Mouse (Mus musculus) adrenal gland, adult (tissue): ENCODE data around the gene Apc2.

Experiments
- DNase-seq, 2 experiments: peaks; one replicate each; pipeline ENCODE4 v3.0.0; 2022 to 2023; ENCODE audit warnings: low spot score in 1 of 2; ENCODE audit not compliant: inconsistent age in 2 of 2

Apc2 gene

DNA sequence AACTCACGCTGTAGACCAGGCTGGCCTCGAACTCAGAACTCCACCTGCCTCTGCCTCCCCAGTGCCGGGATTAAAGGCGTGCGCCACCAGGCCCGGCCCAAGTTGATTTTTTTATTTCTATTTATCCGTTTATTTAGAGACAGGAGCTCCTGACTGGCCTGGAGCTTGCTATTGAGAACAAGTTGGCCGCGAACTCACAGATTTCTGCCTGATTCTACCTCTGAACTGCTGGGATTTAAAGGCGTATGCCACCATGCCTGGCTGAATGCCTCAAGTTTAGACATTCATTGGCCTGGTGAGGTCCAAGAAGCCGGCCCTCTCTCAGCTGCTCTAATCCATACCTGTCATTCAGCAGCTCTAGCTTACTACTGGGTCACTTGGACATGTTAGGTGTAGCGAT, 33.6 kb upstream of the Apc2 start:
- DNase-seq: peak in 1 of 2 experiments; percentile 50

DNA sequence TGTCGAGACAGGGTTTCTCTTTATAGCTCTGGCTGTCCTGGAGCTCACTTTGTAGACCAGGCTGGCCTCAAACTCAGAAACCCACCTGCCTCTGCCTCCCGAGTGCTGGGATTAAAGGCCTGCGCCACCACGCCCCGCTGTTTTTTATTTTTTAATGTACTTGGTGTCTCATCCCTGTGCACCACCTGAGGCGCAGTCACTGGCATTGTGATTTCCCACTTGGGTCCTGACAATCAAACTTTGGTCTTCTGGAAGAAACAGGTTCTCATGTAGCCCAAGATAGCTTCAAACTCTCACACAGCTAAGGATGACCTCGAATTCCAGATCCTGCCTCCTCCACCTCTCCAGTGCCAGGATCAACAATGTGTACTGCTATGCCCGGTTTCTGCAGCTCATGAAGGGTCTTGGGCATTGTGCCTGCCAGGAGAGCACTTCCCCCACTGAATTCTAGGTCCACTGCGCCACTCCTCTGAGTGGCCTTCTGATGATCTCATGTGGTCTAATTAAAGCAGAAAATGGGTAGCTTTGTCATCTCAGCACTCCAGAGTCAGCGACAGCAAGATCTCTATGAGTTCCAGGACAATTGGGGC, 32.9 kb upstream of the Apc2 start:
- peak in 1 of 2 experiments; percentile 63 for DNase-seq

DNA sequence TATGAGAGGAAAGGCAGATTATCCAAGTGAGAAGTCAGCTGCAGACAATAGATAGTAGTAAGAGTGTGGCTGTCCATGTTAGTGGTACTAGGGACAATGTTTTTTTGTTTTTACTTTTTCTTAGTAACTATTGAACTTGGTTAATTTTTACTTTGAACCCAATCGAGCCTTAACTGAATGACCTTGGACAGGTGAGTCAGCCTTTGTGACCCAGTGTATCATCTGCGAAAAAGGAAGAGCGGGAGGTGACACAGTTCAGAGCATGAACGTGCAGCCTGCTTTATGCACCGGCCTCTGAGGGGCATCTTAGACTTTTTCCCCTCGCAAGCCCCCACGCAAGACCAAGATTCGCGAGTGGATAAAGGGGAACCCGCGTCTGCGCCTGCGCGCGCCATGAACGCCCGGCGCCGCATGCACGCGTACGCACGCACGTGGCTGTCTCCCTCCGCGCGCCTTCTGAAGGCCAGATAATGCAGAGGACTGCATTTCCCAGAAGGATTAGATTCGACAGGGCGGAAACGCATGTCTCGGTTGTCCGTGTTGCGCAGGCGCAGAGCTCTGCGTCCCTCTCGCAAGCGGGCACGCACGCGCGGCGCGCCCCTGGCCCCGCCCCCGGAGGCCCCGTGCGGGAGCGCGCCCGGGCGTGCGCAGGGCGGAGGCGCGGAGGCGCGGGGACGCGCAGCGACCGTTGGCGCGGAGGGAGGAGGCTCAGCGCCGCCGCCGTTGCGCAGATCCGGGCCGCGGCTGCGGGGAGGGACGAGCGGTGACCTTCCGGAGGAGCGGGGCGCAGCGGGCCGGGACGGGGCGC, 31.2 kb upstream of the Apc2 start:
- DNase-seq: peak; percentile 99

DNA sequence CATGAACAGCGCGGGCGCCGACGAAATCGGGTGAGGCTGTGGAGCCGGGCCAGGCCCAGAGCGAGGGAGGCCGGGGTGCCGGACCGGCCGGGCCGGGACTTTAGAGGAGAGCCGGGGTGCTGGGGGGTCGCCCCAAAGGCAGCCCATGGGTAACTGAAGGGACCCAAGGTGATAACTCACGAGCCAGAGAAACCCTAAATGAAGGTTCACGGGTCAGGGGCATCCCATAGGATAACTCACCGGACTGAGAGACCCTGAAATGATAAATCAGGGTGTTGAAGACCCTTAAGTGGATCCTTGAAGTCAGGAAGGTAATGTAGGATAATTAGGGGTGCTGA, 30.7 kb upstream of the Apc2 start:
- DNase-seq: no peak

DNA sequence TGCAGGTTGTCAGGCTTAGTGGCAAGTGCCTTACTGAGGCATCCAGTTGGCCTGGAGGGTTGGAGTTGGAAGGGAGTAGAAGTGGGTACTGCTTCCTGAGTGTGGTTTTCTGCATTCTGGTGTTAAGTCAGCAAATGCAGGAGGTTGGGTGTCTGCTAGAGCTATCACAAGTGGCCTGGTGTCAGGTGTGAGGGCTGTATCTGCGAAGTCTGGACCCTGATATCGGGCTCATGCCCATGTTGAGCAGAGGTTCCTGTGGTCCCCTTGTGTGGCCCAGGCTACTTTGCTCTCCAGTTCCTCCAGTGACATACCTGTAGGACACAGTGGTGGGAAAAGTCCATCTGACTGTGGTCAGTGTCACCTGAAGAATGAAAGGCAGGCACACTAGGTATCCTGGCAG, 25.7 kb upstream of the Apc2 start:
- no peak for DNase-seq

DNA sequence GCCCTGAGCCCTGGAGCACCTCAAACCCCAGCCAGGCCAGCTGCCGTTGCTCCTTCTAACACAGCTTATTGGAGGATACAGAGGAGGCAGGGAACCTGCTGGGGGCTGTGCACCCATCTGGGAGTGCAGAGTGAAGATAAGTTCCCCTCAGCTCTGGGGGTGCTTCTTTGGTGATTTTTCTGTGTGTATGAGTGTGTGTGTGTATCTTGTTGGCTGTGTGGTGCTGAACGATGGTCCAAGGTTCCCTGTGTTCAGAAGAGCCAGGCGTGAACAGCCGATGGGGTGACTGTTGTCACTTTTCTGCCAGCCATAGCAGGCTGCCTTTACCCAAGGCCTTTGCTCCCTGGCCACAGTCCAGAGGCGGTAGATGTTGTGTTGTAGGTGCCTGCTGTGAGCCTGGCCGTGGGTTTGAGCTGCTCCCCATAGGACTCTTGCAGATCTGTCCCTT, 25.0 kb upstream of the Apc2 start:
- peak in 1 of 2 experiments; percentile 79 for DNase-seq

DNA sequence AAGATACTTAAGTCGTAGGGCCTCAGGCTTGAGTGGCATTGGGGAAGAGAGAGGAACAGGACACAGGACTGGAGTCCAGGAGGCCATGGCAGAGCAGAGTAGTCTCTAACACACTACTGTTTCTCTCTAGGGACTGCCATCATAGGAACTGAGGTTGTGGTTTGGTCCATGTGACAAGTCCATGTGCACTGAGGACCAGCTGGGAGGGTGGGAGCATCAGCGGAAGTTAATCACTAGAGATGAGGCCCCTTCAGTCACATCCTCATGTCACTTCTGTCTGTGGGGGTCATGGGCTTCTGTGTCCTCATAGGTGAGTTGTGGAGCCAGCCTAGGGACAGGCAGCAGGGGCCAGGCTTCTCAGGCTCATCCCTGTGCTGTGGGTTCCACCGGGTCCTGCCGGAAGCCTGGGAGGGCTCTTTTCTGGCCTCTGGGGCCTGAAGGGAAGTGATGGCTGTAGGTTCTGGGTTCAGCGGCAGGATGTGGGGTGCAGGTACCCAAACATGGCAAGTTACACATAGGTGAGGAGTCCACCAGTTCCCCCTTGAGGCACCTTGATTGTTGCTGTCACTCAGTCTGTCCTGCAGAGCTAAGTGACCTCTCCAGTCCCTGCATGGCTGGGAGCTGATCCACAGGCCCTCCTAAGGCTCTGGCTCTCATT, 24.5 kb upstream of the Apc2 start:
- DNase-seq: no peak

DNA sequence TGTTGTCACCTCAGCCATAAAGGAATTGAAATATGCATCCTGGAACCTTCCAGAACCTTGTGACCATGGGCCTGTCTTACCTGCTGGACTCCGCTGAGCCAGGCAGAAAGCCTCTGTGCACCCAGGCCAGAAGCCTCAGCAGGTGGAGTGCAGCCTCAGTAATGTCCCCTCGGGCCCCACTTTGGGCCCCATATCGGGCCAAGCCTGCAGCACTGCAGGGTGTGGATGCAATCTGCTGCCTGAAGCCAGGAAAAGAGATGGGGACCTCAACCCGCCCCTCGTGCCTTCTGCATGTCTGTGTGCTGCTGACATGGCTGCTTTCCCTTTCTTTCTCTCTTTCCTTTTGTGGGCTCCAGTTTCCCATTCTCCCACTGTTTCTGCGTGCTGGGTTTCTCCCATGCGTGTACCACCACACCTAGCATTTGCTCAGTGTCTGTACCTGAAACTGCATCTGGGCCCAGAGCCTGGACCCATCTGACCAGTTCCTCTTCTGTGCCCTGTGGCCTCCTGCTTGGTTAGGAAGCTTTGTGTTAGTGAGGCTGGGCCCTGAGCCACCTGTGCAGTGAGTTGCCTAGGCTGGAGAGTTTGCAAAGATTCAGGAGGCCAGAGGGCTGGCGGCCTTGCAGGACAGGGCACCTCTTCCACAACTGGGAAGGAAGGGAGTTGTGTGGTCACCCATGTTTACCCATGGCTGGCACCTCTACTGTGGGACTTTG, 23.7 kb upstream of the Apc2 start:
- no peak for DNase-seq

DNA sequence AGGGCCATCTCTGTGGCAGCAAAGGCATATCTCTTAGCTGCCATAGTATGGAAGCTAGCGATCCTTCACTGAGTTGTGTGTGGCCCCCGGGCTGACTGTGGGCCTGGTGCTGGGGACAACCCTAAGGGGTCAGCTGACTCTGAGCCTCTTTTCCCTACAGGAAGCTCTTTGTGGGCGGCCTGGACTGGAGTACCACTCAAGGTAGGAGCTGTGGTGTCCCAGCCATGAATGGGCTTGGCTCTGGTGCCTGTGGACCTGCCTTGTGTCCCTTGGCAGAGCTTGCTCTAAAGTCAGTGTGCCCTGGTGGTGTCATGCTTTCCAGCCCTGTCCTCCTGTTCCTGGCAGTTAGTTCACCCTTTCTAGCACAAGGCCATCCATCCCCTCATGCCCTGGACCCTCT, 21.9 kb upstream of the Apc2 start:
- DNase-seq: no peak

DNA sequence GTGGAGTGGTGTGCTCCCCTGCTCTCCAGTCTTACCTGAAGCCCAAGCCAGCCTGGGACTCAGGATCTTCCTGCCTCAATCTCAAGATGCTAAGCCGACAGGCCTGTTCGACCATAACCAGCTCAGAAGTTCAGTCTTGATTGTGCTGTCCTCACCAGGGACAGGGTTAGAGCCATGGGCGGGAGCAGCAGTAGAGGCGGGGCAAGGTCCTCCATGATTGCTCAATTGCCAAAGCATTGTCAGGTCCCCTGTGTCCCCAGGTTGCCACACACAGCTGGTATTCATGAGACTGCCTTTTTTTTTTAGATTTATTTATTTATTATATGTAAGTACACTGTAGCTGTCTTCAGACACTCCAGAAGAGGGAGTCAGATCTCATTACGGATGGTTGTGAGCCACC, 19.5 kb upstream of the Apc2 start:
- DNase-seq: no peak

DNA sequence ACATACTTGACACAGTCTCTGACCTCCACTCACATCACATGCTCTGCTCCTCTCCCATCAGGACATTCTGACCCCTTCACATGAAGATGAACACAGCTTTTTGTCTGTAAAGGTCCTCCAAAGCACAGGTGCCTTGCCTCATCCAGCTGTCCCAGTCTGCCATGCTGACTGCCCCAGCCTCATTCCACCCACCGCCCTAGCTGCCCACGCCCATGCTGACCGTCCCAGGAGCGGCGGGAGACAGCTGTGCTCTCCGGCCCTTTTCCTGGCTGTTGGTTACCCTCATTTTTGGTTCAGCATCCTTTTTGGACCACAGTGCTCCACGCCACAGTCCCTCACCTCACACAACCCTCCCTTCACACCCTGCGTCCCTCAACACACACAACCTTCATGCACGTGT, 17.4 kb upstream of the Apc2 start:
- DNase-seq: no peak

DNA sequence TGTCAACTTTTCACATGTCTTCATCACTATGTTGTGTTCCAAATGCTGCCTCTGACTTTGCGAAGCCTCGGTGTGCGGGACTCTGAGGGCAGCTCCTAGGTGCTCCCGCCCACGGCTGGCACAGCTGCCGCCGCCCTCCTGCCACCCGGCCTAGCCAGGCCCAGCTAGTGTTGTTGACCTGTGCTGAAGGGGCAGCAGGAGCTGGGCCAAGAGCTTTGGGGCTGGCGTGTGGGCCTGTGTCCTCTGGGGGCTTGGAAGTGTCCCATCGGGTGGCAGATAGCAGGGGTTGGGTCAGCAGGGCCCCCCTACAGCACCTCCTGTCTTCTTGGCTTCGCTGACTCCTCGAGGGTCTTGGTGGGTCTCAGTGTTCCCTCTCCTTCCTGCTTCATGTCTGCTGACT, 16.5 kb upstream of the Apc2 start:
- DNase-seq: no peak

DNA sequence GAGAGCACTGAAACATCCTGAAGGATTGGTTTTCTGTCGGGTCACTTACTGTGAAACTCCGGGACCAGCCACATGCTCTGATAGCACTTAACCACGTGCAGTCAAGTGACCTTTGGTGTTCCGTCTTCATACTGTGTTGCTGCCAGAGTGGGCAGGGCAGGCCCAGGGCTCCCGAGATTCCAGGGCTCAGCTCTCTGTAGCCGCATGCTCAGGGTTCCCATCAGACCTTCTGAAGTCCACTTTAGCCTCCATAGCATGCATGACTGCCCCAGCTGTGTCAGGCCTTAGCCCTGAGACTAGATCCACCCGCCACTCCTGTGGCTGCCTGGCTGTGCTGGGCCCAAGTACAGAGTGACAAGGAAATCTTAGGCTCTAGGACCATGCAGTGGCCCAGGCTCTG, 14.5 kb upstream of the Apc2 start:
- peak; percentile 73 to 85 for DNase-seq

DNA sequence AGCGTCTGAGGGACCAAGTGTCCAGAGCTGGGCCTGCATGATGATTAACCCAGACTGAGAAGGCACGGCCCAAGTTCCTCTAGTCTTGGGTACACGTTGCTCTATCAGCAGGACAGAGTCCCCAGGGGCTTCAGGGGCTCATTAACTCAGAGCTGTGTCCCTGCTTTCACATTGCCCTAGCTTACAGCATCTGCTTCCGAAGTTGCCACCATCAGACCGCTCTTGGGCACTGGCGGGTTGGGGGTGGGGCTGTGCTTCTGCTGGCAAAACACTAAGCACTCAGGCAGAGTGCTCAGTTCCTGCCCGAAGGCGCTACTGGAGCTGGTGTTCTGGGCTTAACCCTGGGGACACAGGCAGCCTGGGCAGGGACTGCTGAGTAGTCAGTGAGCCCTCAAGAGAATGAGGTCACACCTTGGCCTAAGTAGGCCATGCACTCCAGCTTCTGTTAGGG, 13.8 kb upstream of the Apc2 start:
- DNase-seq: peak; percentile 73 to 83

DNA sequence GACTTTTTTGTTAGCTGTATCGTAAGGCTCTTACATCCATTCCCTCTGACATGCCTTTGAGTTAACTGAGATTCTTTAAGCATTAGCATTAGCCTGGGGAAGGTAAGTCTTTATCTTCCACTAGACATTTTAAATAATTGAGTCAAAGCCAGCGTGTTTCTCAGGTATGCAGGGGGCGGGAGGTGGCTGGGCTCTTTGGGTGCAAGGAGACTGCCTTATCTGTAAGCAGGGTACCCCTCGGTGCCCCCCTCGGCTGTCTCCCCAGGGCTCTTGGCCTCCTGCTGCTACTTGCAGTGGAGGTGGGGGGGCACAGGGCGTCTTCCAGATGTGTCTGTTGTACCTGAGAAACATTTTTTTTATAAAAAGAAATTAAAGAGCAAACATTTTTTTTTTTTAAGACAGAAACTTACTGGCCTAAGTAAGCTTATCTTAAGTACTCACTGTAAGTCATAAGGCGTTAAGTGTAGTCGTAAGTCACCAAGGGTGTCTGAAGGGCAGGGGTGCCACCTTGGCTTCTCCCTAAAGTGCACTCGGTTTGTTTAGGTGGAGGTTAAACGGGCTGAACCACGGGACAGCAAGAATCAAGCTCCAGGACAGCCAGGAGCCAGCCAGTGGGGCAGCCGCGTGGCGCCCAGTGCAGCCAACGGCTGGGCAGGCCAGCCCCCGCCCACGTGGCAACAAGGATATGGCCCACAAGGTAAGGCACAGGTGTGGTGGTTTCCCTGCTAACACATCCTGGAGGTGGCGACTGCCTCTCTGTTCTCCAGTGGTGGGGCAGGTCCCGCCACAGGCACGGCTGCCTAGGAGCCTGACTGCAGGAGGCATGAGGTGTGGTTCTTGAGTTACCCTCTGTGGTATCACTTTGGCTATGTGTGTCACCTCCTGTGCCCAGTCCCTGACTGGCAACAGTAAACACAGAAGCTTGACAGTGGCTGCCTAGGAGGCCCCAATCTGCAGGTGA, 13.0 kb upstream of the Apc2 start:
- no peak for DNase-seq

DNA sequence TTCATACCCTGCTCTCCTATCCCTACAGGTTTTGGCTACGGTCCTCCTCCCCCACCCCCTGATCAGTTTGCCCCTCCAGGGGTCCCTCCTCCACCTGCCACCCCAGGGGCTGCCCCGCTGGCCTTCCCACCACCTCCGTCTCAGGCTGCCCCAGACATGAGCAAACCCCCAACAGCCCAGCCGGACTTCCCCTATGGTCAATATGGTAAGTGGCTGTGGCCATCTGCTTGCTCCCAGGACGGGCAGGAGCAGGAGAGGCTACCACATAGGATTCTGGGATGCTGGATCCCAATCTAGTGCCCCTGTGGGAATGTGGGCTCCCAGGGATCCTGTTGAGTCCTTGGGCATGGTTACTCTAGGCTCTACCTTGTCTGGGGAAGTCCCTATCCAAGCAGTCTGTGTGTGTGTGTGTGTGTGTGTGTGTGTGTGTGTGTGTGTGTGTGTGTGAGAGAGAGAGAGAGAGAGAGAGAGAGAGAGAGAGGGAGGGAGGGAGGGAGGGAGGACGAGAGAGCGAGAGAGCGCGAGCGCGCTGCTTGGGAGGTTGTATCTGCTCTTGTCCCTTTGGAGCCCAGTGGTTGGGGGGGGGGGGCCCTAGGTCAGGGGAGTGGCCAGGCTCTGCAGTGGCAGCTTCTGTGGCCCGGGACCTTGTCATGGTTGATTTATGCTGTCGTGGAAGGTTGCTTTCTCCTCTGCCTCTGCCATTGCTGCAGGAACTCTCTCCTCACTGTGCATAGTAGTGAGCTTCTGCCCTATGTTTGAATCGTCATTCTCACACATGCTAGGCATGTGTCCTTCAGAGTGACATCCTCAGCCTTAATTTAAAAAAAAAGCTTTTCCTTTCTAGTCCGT, 10.3 kb upstream of the Apc2 start:
- DNase-seq: peak; percentile 71 to 88

DNA sequence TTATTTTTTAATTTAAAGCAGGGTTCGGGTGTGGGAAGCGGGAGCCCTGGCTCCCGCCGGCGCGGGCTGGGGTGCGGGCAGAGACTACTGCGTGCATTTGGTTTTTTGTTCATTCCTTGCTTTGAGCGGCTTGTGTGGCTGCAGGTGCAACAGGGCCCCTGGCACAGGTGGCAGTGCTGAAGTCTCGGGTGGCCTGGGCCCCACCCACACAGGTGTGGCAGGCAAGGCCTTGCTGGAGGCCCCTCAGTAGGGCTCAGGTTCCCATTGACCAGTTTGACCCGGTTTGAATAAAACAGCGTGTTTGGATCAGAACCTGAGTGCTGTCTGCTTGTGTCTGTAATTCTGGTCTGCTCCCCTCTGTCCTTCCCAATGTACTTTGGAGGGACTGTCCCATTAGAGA, 7.7 kb upstream of the Apc2 start:
- no peak for DNase-seq

DNA sequence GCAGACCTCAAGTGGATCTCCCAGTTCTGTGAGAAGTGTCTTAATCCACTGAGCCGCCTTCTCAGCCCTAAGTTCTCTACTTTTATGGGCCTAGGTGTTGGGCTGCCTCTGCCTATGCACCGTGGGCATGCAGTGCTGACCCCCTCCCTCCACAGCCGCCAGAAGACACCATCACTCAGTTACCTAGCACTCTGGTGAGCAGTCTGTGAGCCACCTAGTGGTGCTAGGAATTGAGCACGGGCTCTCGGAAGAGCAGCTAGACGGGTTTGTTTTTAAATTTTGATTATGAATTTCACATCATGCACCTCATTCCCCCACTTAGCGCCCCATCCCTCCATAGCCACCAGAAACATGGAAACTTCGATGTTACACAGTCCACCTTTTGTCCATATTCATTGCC, 7.1 kb upstream of the Apc2 start:
- DNase-seq: no peak

DNA sequence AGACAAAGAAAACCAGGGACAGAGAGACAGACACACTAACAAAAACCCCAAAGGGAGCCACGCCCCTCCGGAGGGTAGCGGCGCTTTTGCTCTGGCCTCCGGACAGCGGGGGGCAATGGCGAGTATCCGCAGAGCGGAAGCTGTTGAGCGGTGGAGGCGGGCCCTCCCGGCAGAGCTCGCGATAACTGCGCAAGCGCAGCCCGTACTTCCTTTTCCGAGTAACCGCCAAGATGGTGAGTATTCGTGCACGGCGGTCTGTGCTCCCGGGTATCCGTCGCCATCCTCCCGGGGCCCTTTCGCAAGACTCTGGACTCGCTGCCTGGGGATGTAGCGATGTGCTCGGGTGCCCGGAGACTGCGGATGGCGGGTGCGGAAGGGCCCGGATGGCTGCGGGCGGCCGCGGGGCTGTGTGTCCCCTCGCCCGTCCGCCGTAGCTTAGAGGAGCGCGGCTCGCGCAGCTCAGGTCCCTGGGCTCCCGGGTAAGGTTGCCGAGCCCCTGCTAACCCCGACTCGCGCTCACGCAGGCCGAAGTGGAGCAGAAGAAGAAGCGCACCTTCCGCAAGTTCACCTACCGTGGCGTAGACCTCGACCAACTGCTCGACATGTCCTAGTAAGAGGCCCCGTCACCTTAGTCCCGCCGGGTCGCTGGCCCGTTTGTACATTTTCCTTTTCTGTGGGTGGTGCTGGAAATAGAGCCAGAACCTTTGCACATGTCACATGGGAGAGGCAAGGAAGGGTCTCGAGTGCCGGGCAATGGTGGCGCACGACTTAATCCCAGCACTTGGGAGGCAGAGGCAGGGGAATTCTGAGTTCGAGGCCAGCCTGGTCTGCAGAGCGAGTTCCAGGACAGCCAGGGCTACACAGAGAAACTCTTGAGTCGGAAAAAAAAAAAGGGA, 3.3 kb upstream of the Apc2 start, which contains the start of gene Rps15:
Gene Rps15, plus strand, starts transcription at position 203 of the 896 bp plus-strand sequence.
- DNase-seq: peak; percentile 95 to 97
